ENCODE assay signal across 12 mouse cellular contexts in the genomic region with DNA sequence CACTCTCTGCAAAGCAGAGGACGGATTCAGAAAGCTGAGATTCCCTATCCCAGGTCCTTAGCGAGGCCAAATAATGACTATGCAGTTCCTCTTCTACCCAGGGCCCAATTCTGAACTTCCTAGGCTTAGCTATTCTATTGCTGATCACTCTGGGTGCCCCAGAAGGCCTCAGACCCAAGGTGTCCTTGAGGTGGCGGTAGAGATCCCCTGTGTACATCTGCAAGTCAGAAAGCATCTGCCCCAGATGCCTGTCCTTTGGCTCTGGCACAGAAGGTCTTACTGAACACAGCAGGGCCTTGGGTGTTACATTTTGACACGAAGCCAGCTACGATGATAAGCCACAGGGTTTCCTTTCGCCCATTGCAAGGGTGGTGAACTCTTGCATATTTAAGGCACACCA. TPM values are rescaled to one million over a fixed set of nuclear protein-coding genes. Genes with fewer than 3 reads are reported as not detected.
DNase-seq lines count a peak whose midpoint lies in the region; ATAC-seq and TF ChIP-seq lines count a peak whose summit lies in the region.
"Had no signal": no experiment of that assay in that cellular context is flagged by ENCODE, and none has a peak within 500 bp of the region (broad histone marks: within the 10 kb centered on the region; RNA-seq: fewer than 3 reads in every experiment).

No protein-coding gene starts in this region.

- no peak for TF ChIP-seq POLR2A in testis, adult 2 months (IDR thresholded peaks at IDR 0.05; ENCODE audit: control insufficient read depth, low read depth, low read length)

- ATAC-seq in embryonic facial prominence, embryonic 14.5 days (ENCODE audit: low read depth), result no peak
- ATAC-seq in midbrain, embryonic 14.5 days (ENCODE audit: low FRiP score, low TSS enrichment), result no peak
- ATAC-seq: Patski had no signal

- no peaks in the 10 kb centered on the region for H3K36me3 ChIP-seq in embryonic facial prominence, embryonic 14.5 days (ENCODE audit: control insufficient read depth, insufficient read depth, low read length)
- no peaks in the 10 kb centered on the region for H3K36me3 ChIP-seq in embryonic facial prominence, embryonic 10.5 days (replicated peaks)
- no peaks in the 10 kb centered on the region for H3K36me3 ChIP-seq in testis, adult 2 months (ENCODE audit: control insufficient read depth, insufficient read depth, low read length)
- H3K36me3 ChIP-seq in midbrain, embryonic 14.5 days (ENCODE audit: control insufficient read depth, insufficient read depth, low read length), result no peaks in the 10 kb centered on the region

- H3K9me3 ChIP-seq in embryonic facial prominence, embryonic 14.5 days (ENCODE audit: control insufficient read depth, low read length), result no peaks in the 10 kb centered on the region
- H3K9me3 ChIP-seq in embryonic facial prominence, embryonic 10.5 days, result no peaks in the 10 kb centered on the region
- no peaks in the 10 kb centered on the region for H3K9me3 ChIP-seq in midbrain, embryonic 14.5 days (ENCODE audit: control insufficient read depth, low read length)

- no peak overlapping the region for H3K4me2 ChIP-seq in embryonic facial prominence, embryonic 14.5 days (ENCODE audit: low read depth, low read length)
- H3K4me2 ChIP-seq in midbrain, embryonic 14.5 days (ENCODE audit: low read length), result no peak overlapping the region

- H3K9ac ChIP-seq in embryonic facial prominence, embryonic 14.5 days (ENCODE audit: low read depth, low read length), result no peak overlapping the region
- no peak overlapping the region for H3K9ac ChIP-seq in midbrain, embryonic 14.5 days (replicated peaks; ENCODE audit: low read length)

- WGBS in embryonic facial prominence, embryonic 14.5 days, result 40% methylated on average over 6 of the region's 6 CpGs
- WGBS in embryonic facial prominence, embryonic 10.5 days, result 38% methylated on average over 6 of the region's 6 CpGs
- 56% methylated on average over 6 of the region's 6 CpGs for WGBS in midbrain, embryonic 14.5 days

- no peak overlapping the region for H3K27ac ChIP-seq in embryonic facial prominence, embryonic 14.5 days (replicated peaks; ENCODE audit: low read depth, low read length)
- no peak overlapping the region for H3K27ac ChIP-seq in embryonic facial prominence, embryonic 10.5 days (replicated peaks)
- no peak overlapping the region for H3K27ac ChIP-seq in testis, adult 2 months (ENCODE audit: control insufficient read depth, insufficient read depth, low read depth, low read length)
- no peak overlapping the region for H3K27ac ChIP-seq in midbrain, embryonic 14.5 days (replicated peaks; ENCODE audit: low read depth, low read length)

- peaks cover 13% of the 10 kb centered on the region for H3K4me1 ChIP-seq in embryonic facial prominence, embryonic 14.5 days (ENCODE audit: control insufficient read depth, insufficient read depth, low read length)
- peaks cover 32% of the 10 kb centered on the region for H3K4me1 ChIP-seq in embryonic facial prominence, embryonic 10.5 days
- H3K4me1 ChIP-seq in testis, adult 2 months (ENCODE audit: control insufficient read depth, insufficient read depth, low read length), result peaks cover 15% of the 10 kb centered on the region
- peaks cover 12% of the 10 kb centered on the region; the same call in 1 of the 2 replicates for H3K4me1 ChIP-seq in midbrain, embryonic 14.5 days (ENCODE audit: control insufficient read depth, insufficient read depth, low read length)

- 0 out of 2 replicates have a peak, but pooled peaks have one; percentile 7 for TF ChIP-seq CTCF in testis, adult 2 months (IDR thresholded peaks at IDR 0.05; ENCODE audit: control insufficient read depth, insufficient read depth, insufficient replicate concordance, low read depth, low read length)

- H3K4me3 ChIP-seq in embryonic facial prominence, embryonic 14.5 days (ENCODE audit: low read depth, low read length), result no peak overlapping the region
- no peak overlapping the region for H3K4me3 ChIP-seq in embryonic facial prominence, embryonic 10.5 days
- H3K4me3 ChIP-seq in testis, adult 2 months (ENCODE audit: control insufficient read depth, low read depth, low read length), result no peak overlapping the region
- H3K4me3 ChIP-seq in midbrain, embryonic 14.5 days (replicated peaks; ENCODE audit: low read depth, low read length), result no peak overlapping the region
- H3K4me3 ChIP-seq: myocyte had no signal

- peak; percentile 10 for DNase-seq in embryonic facial prominence, embryonic 14.5 days (ENCODE audit: low spot score)
- DNase-seq in embryonic facial prominence, embryonic 10.5 days (ENCODE audit: low spot score), result no peak
- DNase-seq in testis, postnatal 10 days (ENCODE audit: low spot score), result no peak
- DNase-seq in lung, postnatal 14 days, result peak; percentile 27
- DNase-seq in thymus, postnatal 4 days, result peak; percentile 84
- DNase-seq in right cerebral cortex, postnatal 25 days, result no peak
- DNase-seq in midbrain, embryonic 14.5 days, result no peak

- peaks cover 22% of the 10 kb centered on the region for H3K27me3 ChIP-seq in embryonic facial prominence, embryonic 14.5 days (replicated peaks; ENCODE audit: control insufficient read depth, insufficient read depth, low read length)
- peaks cover 67% of the 10 kb centered on the region for H3K27me3 ChIP-seq in embryonic facial prominence, embryonic 10.5 days (replicated peaks; ENCODE audit: low read depth, poor library complexity, severe bottlenecking)
- H3K27me3 ChIP-seq in testis, adult 2 months (ENCODE audit: control insufficient read depth, insufficient read depth, low read length), result no peaks in the 10 kb centered on the region
- H3K27me3 ChIP-seq in midbrain, embryonic 14.5 days (ENCODE audit: control insufficient read depth, insufficient read depth, low read length), result peaks cover 5% of the 10 kb centered on the region; the same call in 1 of the 2 replicates

RNA-seq across cellular contexts. Expression of gene Lefty2, which starts 3.1 kb away (rescaled TPM):
- 0.25 TPM in 1 of 2 replicates, not detected in the other for polyA plus RNA-seq in embryonic facial prominence, embryonic 14.5 days (2014; fragmentation: Nextera tagmentation; extraction: Ambion mirVana)
- polyA plus RNA-seq in embryonic facial prominence, embryonic 10.5 days (2016; fragmentation: Nextera tagmentation; extraction: Ambion mirVana), result not detected in 2 replicates
- polyA plus RNA-seq in testis, adult 2 months (2012; rRNA removed), result 0.17 and 0.18 TPM in 2 replicates
- polyA plus RNA-seq in midbrain, embryonic 14.5 days (2014; fragmentation: Nextera tagmentation; extraction: Ambion mirVana), result 1.3 and 2.0 TPM in 2 replicates
- polyA plus RNA-seq: embryonic facial prominence, embryonic 11.5 days; heart, embryonic 14.5 days; myocyte had no signal

RNA-seq across cellular contexts. Expression of gene Pycr2, which starts 14.3 kb away (rescaled TPM):
- polyA plus RNA-seq in embryonic facial prominence, embryonic 14.5 days (2014; fragmentation: Nextera tagmentation; extraction: Ambion mirVana), result 77.6 and 92.2 TPM in 2 replicates
- 141 and 149 TPM in 2 replicates for polyA plus RNA-seq in embryonic facial prominence, embryonic 10.5 days (2016; fragmentation: Nextera tagmentation; extraction: Ambion mirVana)
- polyA plus RNA-seq in testis, adult 2 months (2012; rRNA removed), result 8.6 and 9.7 TPM in 2 replicates
- 67.2 and 69.9 TPM in 2 replicates for polyA plus RNA-seq in midbrain, embryonic 14.5 days (2014; fragmentation: Nextera tagmentation; extraction: Ambion mirVana)

RNA-seq across cellular contexts. Expression of gene Sde2, which starts 38.9 kb away (rescaled TPM):
- polyA plus RNA-seq in embryonic facial prominence, embryonic 14.5 days (2014; fragmentation: Nextera tagmentation; extraction: Ambion mirVana), result 27.2 and 31.2 TPM in 2 replicates
- polyA plus RNA-seq in embryonic facial prominence, embryonic 10.5 days (2016; fragmentation: Nextera tagmentation; extraction: Ambion mirVana), result 45.4 and 46.8 TPM in 2 replicates
- polyA plus RNA-seq in testis, adult 2 months (2012; rRNA removed), result 9.1 and 11.1 TPM in 2 replicates
- 26.1 and 28.7 TPM in 2 replicates for polyA plus RNA-seq in midbrain, embryonic 14.5 days (2014; fragmentation: Nextera tagmentation; extraction: Ambion mirVana)

RNA-seq across cellular contexts. Expression of gene Lefty1, which starts 45.0 kb away (rescaled TPM):
- polyA plus RNA-seq in embryonic facial prominence, embryonic 14.5 days (2014; fragmentation: Nextera tagmentation; extraction: Ambion mirVana), result 2.9 and 3.2 TPM in 2 replicates
- 0.11 and 0.39 TPM in 2 replicates for polyA plus RNA-seq in embryonic facial prominence, embryonic 10.5 days (2016; fragmentation: Nextera tagmentation; extraction: Ambion mirVana)
- 1.5 and 2.0 TPM in 2 replicates for polyA plus RNA-seq in testis, adult 2 months (2012; rRNA removed)
- polyA plus RNA-seq in midbrain, embryonic 14.5 days (2014; fragmentation: Nextera tagmentation; extraction: Ambion mirVana), result 0.28 TPM in 1 of 2 replicates, not detected in the other

RNA-seq across cellular contexts. Expression of gene Tmem63a, which starts 52.3 kb away (rescaled TPM):
- polyA plus RNA-seq in embryonic facial prominence, embryonic 14.5 days (2014; fragmentation: Nextera tagmentation; extraction: Ambion mirVana), result 12.5 and 13.2 TPM in 2 replicates
- polyA plus RNA-seq in embryonic facial prominence, embryonic 10.5 days (2016; fragmentation: Nextera tagmentation; extraction: Ambion mirVana), result 2.4 and 4.3 TPM in 2 replicates
- polyA plus RNA-seq in testis, adult 2 months (2012; rRNA removed), result 3.6 and 3.7 TPM in 2 replicates
- polyA plus RNA-seq in midbrain, embryonic 14.5 days (2014; fragmentation: Nextera tagmentation; extraction: Ambion mirVana), result 0.36 and 1.2 TPM in 2 replicates

Comparison
In these comparisons a context has a peak if more than half of its experiments do, and no peak if none do; other contexts are left out.
1. DNase-seq: peak in embryonic facial prominence, embryonic 14.5 days (single experiment), lung, postnatal 14 days (single experiment) and thymus, postnatal 4 days (single experiment); none in embryonic facial prominence, embryonic 10.5 days (single experiment), testis, postnatal 10 days (single experiment), right cerebral cortex, postnatal 25 days (single experiment) and midbrain, embryonic 14.5 days (single experiment).